Mouse (Mus musculus) intestine, embryonic 14.5 days (tissue): ENCODE data around the gene Fezf2. TPM values are rescaled to one million over a fixed set of nuclear protein-coding genes. Genes with fewer than 3 reads are reported as not detected.

ENCODE experiments used
- ATAC-seq: fragments of 200-750 bp; cut with Nextera tagmentation; replicated peaks from 2 replicates; pipeline ENCODE4 v1.8.0; 2017; ENCODE audit warnings: low read depth, moderate number of reproducible peaks, moderate TSS enrichment, moderate library complexity; ENCODE audit not compliant: low FRiP score, low TSS enrichment
- DNase-seq: peaks from one replicate; pipeline ENCODE4 v3.0.0-alpha.2; 2018; ENCODE audit warnings: low spot score
- H3K27ac ChIP-seq: fragments of 300-500 bp; sonication (generic); 2 replicates; pipeline ENCODE4 v1.5.1; 2014; ENCODE audit warnings: low read depth, mild to moderate bottlenecking, control low read depth
- H3K27me3 ChIP-seq: fragments of 300-500 bp; sonication (generic); replicated peaks from 2 replicates; pipeline ENCODE4 v1.6.1; 2014; ENCODE audit warnings: low read length, control low read depth; ENCODE audit not compliant: control insufficient read depth, insufficient read depth
- H3K36me3 ChIP-seq: fragments of 300-500 bp; sonication (generic); 2 replicates; pipeline ENCODE4 v1.6.1; 2014; ENCODE audit warnings: low read length, control low read depth; ENCODE audit not compliant: control insufficient read depth, insufficient read depth
- H3K4me1 ChIP-seq: fragments of 300-500 bp; sonication (generic); replicated peaks from 2 replicates; pipeline ENCODE4 v1.6.1; 2014; ENCODE audit warnings: low read length, control low read depth, mixed read lengths; ENCODE audit not compliant: control insufficient read depth, insufficient read depth
- H3K4me2 ChIP-seq: fragments of 300-500 bp; sonication (generic); 2 replicates; pipeline ENCODE4 v1.6.1; 2014; ENCODE audit warnings: low read length
- H3K4me3 ChIP-seq: fragments of 300-500 bp; sonication (generic); 2 replicates; pipeline ENCODE4 v1.5.1; 2014; ENCODE audit warnings: low read depth, low read length, control low read depth, mixed read lengths
- H3K9ac ChIP-seq: fragments of 300-500 bp; sonication (generic); 2 replicates; pipeline ENCODE4 v1.6.1; 2014; ENCODE audit warnings: mild to moderate bottlenecking, low read length
- H3K9me3 ChIP-seq: fragments of 300-500 bp; sonication (generic); 2 replicates; pipeline ENCODE4 v1.6.1; 2016; ENCODE audit warnings: low read length, control low read depth; ENCODE audit not compliant: control insufficient read depth
- WGBS: fragments of 180-500 bp; shearing (Covaris S2); extraction: QIAGEN DNeasy Blood & Tissue Kit; methylation state at CpG from one replicate; pipeline ENCODE4 v1.1.7; 2014; 5-methylcytosine and 5-hydroxymethylcytosine counted together
- polyA plus RNA-seq: library from polyadenylated mRNA; unstranded; fragments of >200 nt; fragmentation: Nextera tagmentation; extraction: Ambion mirVana; gene quantifications from 2 replicates; pipeline ENCODE4 v1.2.1, GENCODE M21; 2014

Fezf2 gene
- not detected in 2 replicates for polyA plus RNA-seq

DNA sequence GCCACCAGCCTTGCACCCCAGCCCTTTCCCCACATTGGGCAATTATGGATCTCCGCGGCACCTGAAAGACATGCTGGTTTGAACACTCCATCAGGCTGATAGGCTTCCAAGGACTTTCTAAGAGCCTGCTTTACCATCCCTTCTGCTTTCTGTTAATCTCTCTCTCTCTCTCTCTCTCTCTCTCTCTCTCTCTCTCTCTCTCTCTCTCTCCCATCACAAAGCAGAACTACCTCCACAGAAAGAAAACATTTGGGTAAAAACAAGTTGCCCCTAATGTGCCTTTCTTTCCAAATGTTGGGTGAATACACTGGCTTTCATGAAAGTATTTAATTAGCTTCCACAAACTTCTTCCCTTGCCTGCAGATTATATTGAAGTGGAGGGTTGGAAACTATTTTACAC is at the start of gene Fezf2:
Fezf2 (minus strand) TSS at position 101 of the 400 bp plus-strand sequence.
- ATAC-seq = no peak
- no peak within 1 kb of the TSS for H3K4me3 ChIP-seq

GRCm38 (mm10) chr14:12397561-12397960 is 49.6 kb upstream of the Fezf2 start:
- no peak overlapping the region for H3K4me3 ChIP-seq
- no peak overlapping the region for H3K27ac ChIP-seq
- no peaks in the 10 kb centered on the region for H3K27me3 ChIP-seq
- no peaks in the 10 kb centered on the region for H3K36me3 ChIP-seq
- no peak overlapping the region for H3K4me2 ChIP-seq
- no peak for ATAC-seq
- no peaks in the 10 kb centered on the region for H3K9me3 ChIP-seq
- no peak overlapping the region for H3K9ac ChIP-seq
- DNase-seq = no peak
- WGBS = 78% methylated on average over 3 of the region's 3 CpGs
- no peaks in the 10 kb centered on the region for H3K4me1 ChIP-seq

More for the DNA sequence above, at the start of gene Fezf2:
- H3K9ac ChIP-seq = no peak within 1 kb of the TSS
- H3K27me3 ChIP-seq = peaks cover 100% of the 10 kb centered on the region
- H3K36me3 ChIP-seq = no peaks in the 10 kb centered on the region
- no peak for DNase-seq
- peaks cover 4% of the 10 kb centered on the region; the same call in 1 of the 2 replicates for H3K4me1 ChIP-seq
- no peak within 1 kb of the TSS for H3K27ac ChIP-seq
- no peak within 1 kb of the TSS for H3K4me2 ChIP-seq
- 4% methylated on average over 2 of the region's 2 CpGs for WGBS
- H3K9me3 ChIP-seq = no peaks in the 10 kb centered on the region

GRCm38 (mm10) chr14:12394318-12394717 is 46.3 kb upstream of the Fezf2 start:
- H3K4me2 ChIP-seq = no peak overlapping the region
- H3K4me1 ChIP-seq = no peaks in the 10 kb centered on the region
- H3K9me3 ChIP-seq = no peaks in the 10 kb centered on the region
- H3K27ac ChIP-seq = no peak overlapping the region
- 41% methylated on average over 2 of the region's 2 CpGs for WGBS
- no peak overlapping the region for H3K9ac ChIP-seq
- ATAC-seq = no peak
- no peaks in the 10 kb centered on the region for H3K27me3 ChIP-seq
- H3K4me3 ChIP-seq = no peak overlapping the region
- no peaks in the 10 kb centered on the region for H3K36me3 ChIP-seq
- DNase-seq = no peak

GRCm38 (mm10) chr14:12393271-12393861 is 45.4 kb upstream of the Fezf2 start:
- 64% methylated on average over 12 of the region's 12 CpGs for WGBS
- Histone ChIP-seq H3K27ac (no peak overlapping the region), H3K9ac (no peak overlapping the region), H3K9me3 (no peaks in the 10 kb centered on the region), H3K27me3 (no peaks in the 10 kb centered on the region), H3K4me2 (no peak overlapping the region), H3K4me3 (no peak overlapping the region), H3K4me1 (no peaks in the 10 kb centered on the region), H3K36me3 (no peaks in the 10 kb centered on the region)
- no peak for DNase-seq
- no peak for ATAC-seq

- H3K27me3 ChIP-seq = no peaks in the 10 kb centered on the region
- no peak overlapping the region for H3K27ac ChIP-seq
- no peak overlapping the region for H3K4me3 ChIP-seq
- no peaks in the 10 kb centered on the region for H3K36me3 ChIP-seq
- 77% methylated on average over 7 of the region's 7 CpGs for WGBS
- H3K9me3 ChIP-seq = no peaks in the 10 kb centered on the region
- DNase-seq (no peak), ATAC-seq (no peak)
- no peaks in the 10 kb centered on the region for H3K4me1 ChIP-seq
- H3K9ac ChIP-seq = no peak overlapping the region
- no peak overlapping the region for H3K4me2 ChIP-seq
Measured at GRCm38 (mm10) chr14:12391167-12391566, 43.2 kb upstream of the Fezf2 start.

GRCm38 (mm10) chr14:12388806-12389436 is 40.9 kb upstream of the Fezf2 start:
- Histone ChIP-seq H3K9me3 (no peaks in the 10 kb centered on the region), H3K27ac (no peak overlapping the region), H3K4me3 (no peak overlapping the region), H3K27me3 (no peaks in the 10 kb centered on the region), H3K9ac (no peak overlapping the region), H3K4me1 (no peaks in the 10 kb centered on the region), H3K36me3 (no peaks in the 10 kb centered on the region), H3K4me2 (no peak overlapping the region)
- ATAC-seq (no peak), DNase-seq (no peak)
- WGBS = 41% methylated on average over 14 of the region's 14 CpGs

GRCm38 (mm10) chr14:12388192-12388795 is 40.3 kb upstream of the Fezf2 start:
- 38% methylated on average over 4 of the region's 4 CpGs for WGBS
- no peak for ATAC-seq
- no peaks in the 10 kb centered on the region for H3K9me3 ChIP-seq
- no peaks in the 10 kb centered on the region for H3K4me1 ChIP-seq
- no peak for DNase-seq
- H3K27me3 ChIP-seq = no peaks in the 10 kb centered on the region
- H3K4me2 ChIP-seq = no peak overlapping the region
- no peak overlapping the region for H3K27ac ChIP-seq
- no peak overlapping the region for H3K4me3 ChIP-seq
- no peak overlapping the region for H3K9ac ChIP-seq
- H3K36me3 ChIP-seq = no peaks in the 10 kb centered on the region

GRCm38 (mm10) chr14:12387176-12387575 is 39.2 kb upstream of the Fezf2 start:
- H3K9ac ChIP-seq = no peak overlapping the region
- no peak overlapping the region for H3K4me2 ChIP-seq
- H3K27me3 ChIP-seq = no peaks in the 10 kb centered on the region
- ATAC-seq = no peak
- no peak for DNase-seq
- WGBS = 80% methylated on average over 6 of the region's 6 CpGs
- no peaks in the 10 kb centered on the region for H3K4me1 ChIP-seq
- no peaks in the 10 kb centered on the region for H3K9me3 ChIP-seq
- no peak overlapping the region for H3K4me3 ChIP-seq
- H3K27ac ChIP-seq = no peak overlapping the region
- no peaks in the 10 kb centered on the region for H3K36me3 ChIP-seq
